Mouse (Mus musculus) stomach, postnatal 0 days (tissue): ENCODE measurements around the gene Gm20521. TPM values are rescaled to one million over a fixed set of nuclear protein-coding genes. Genes with fewer than 3 reads are reported as not detected.

Source experiments
- ATAC-seq: fragments of 200-750 bp; cut with Nextera tagmentation; 2 replicates; pipeline ENCODE4 v1.8.0; 2017; ENCODE audit not compliant: low FRiP score, low TSS enrichment
- DNase-seq: peaks from one replicate; pipeline ENCODE4 v3.0.0-alpha.2; 2016; ENCODE audit warnings: low spot score
- H3K27ac ChIP-seq: fragments of 300-500 bp; sonication (generic); replicated peaks from 2 replicates; pipeline ENCODE4 v1.5.1; 2014; ENCODE audit warnings: mild to moderate bottlenecking, control low read depth
- H3K27me3 ChIP-seq: fragments of 300-500 bp; sonication (generic); 2 replicates; pipeline ENCODE4 v1.6.1; 2014; ENCODE audit warnings: low read length; ENCODE audit not compliant: control insufficient read depth, insufficient read depth
- H3K36me3 ChIP-seq: fragments of 300-500 bp; sonication (generic); 2 replicates; pipeline ENCODE4 v1.6.1; 2014; ENCODE audit warnings: low read length, mixed read lengths; ENCODE audit not compliant: control insufficient read depth, insufficient read depth
- H3K4me1 ChIP-seq: fragments of 300-500 bp; sonication (generic); replicated peaks from 2 replicates; pipeline ENCODE4 v1.6.1; 2014; ENCODE audit warnings: antibody characterized with exemption; ENCODE audit not compliant: control insufficient read depth, insufficient read depth
- H3K4me2 ChIP-seq: fragments of 300-500 bp; sonication (generic); replicated peaks from 2 replicates; pipeline ENCODE4 v1.6.1; 2014; ENCODE audit warnings: low read depth, mild to moderate bottlenecking, control low read depth, moderate library complexity
- H3K4me3 ChIP-seq: fragments of 300-500 bp; sonication (generic); 2 replicates; pipeline ENCODE4 v1.5.1; 2014; ENCODE audit warnings: low read depth, low read length, control low read depth
- H3K9ac ChIP-seq: fragments of 300-500 bp; sonication (generic); 2 replicates; pipeline ENCODE4 v1.6.1; 2014; ENCODE audit warnings: mild to moderate bottlenecking, low read length, control low read depth, mixed read lengths
- H3K9me3 ChIP-seq: fragments of 300-500 bp; sonication (generic); 2 replicates; pipeline ENCODE4 v1.6.1; 2016; ENCODE audit warnings: low read length; ENCODE audit not compliant: control insufficient read depth
- CTCF ChIP-seq: IDR thresholded peaks from 2 replicates; pipeline ENCODE4 v1.5.1; 2016; ENCODE audit warnings: antibody characterized with exemption, low read depth, mild to moderate bottlenecking, moderate library complexity
- EP300 ChIP-seq: optimal IDR thresholded peaks from 2 replicates; pipeline ENCODE3; 2016; ENCODE audit warnings: antibody characterized with exemption
- WGBS: fragments of 180-500 bp; shearing (Covaris S2); extraction: QIAGEN DNeasy Blood & Tissue Kit; methylation state at CpG from one replicate; pipeline ENCODE4 v1.1.7; 2014; 5-methylcytosine and 5-hydroxymethylcytosine counted together
- polyA plus RNA-seq: library from polyadenylated mRNA; unstranded; fragments of >200 nt; fragmentation: Nextera tagmentation; extraction: Ambion mirVana; gene quantifications from 2 replicates; pipeline ENCODE4 v1.2.1, GENCODE M21; 2015

Gene Gm20521
- 1.2 TPM in 2 replicates for polyA plus RNA-seq

GRCm38 (mm10) chr14:54883154-54884021 lies at the start of gene Gm20521, which contains the start of gene Bcl2l2:
TSS of gene Gm20521 (plus strand) at chr14:54883441.
TSS of gene Bcl2l2 (plus strand) at chr14:54883377.
- 1% methylated on average over 27 of the region's 27 CpGs for WGBS
- H3K9ac ChIP-seq = peak within 1 kb of the TSS; percentile 77
- 0 out of 2 replicates have a peak, but pooled peaks cover 4% of the 10 kb centered on the region for H3K4me1 ChIP-seq
- peak within 1 kb of the TSS; percentile 62 for H3K4me3 ChIP-seq
- peak within 1 kb of the TSS; percentile 81 for H3K4me2 ChIP-seq
- H3K27me3 ChIP-seq = no peaks in the 10 kb centered on the region
- peak; percentile 93 for ATAC-seq
- H3K27ac ChIP-seq = peak within 1 kb of the TSS; percentile 97
- no peaks in the 10 kb centered on the region for H3K9me3 ChIP-seq
- TF ChIP-seq EP300 (no peak), CTCF (no peak)
- 0 out of 2 replicates have a peak, but pooled peaks cover 2% of the 10 kb centered on the region for H3K36me3 ChIP-seq
- DNase-seq = peak; percentile 95

- no peak overlapping the region for H3K27ac ChIP-seq
- no peak overlapping the region for H3K4me3 ChIP-seq
- H3K27me3 ChIP-seq = no peaks in the 10 kb centered on the region
- H3K4me1 ChIP-seq = no peaks in the 10 kb centered on the region
- H3K4me2 ChIP-seq = no peak overlapping the region; the same call in 1 of the 2 replicates
- 1% methylated on average over 4 of the region's 4 CpGs for WGBS
- no peak overlapping the region for H3K9ac ChIP-seq
- no peaks in the 10 kb centered on the region for H3K36me3 ChIP-seq
- TF ChIP-seq EP300 (no peak), CTCF (peak; percentile 73)
- DNase-seq (no peak), ATAC-seq (no peak)
- H3K9me3 ChIP-seq = no peaks in the 10 kb centered on the region
Observed at GRCm38 (mm10) chr14:54843461-54843860, 39.8 kb upstream of the Gm20521 start.

- no peaks in the 10 kb centered on the region for H3K4me1 ChIP-seq
- H3K4me2 ChIP-seq = no peak overlapping the region
- H3K27ac ChIP-seq = no peak overlapping the region
- H3K9me3 ChIP-seq = no peaks in the 10 kb centered on the region
- ATAC-seq = no peak
- H3K9ac ChIP-seq = no peak overlapping the region
- no peaks in the 10 kb centered on the region for H3K27me3 ChIP-seq
- no peak overlapping the region for H3K4me3 ChIP-seq
- TF ChIP-seq CTCF (no peak), EP300 (no peak)
- 95% methylated on average over 3 of the region's 3 CpGs for WGBS
- H3K36me3 ChIP-seq = peaks cover 6% of the 10 kb centered on the region; the same call in 1 of the 2 replicates
- DNase-seq = no peak
Observed at GRCm38 (mm10) chr14:54855726-54856125, 27.5 kb upstream of the Gm20521 start.

- Histone ChIP-seq H3K9ac (no peak overlapping the region), H3K9me3 (no peaks in the 10 kb centered on the region), H3K36me3 (peaks cover 6% of the 10 kb centered on the region; the same call in 1 of the 2 replicates), H3K4me1 (no peaks in the 10 kb centered on the region), H3K4me2 (no peak overlapping the region), H3K27me3 (no peaks in the 10 kb centered on the region), H3K4me3 (no peak overlapping the region), H3K27ac (no peak overlapping the region)
- TF ChIP-seq CTCF (no peak), EP300 (no peak)
- DNase-seq (no peak), ATAC-seq (no peak)
- 84% methylated on average over 7 of the region's 7 CpGs for WGBS
Observed at GRCm38 (mm10) chr14:54856703-54857102, 26.5 kb upstream of the Gm20521 start.

GRCm38 (mm10) chr14:54857891-54858290 lies 25.4 kb upstream of the Gm20521 start:
- DNase-seq = no peak
- H3K27me3 ChIP-seq = no peaks in the 10 kb centered on the region
- H3K4me2 ChIP-seq = no peak overlapping the region
- TF ChIP-seq EP300 (no peak), CTCF (no peak)
- H3K4me1 ChIP-seq = no peaks in the 10 kb centered on the region
- no peak overlapping the region for H3K9ac ChIP-seq
- no peak overlapping the region for H3K27ac ChIP-seq
- no peak for ATAC-seq
- H3K9me3 ChIP-seq = no peaks in the 10 kb centered on the region
- H3K4me3 ChIP-seq = no peak overlapping the region
- WGBS = 94% methylated on average over 9 of the region's 9 CpGs
- H3K36me3 ChIP-seq = peaks cover 6% of the 10 kb centered on the region; the same call in 1 of the 2 replicates

GRCm38 (mm10) chr14:54860511-54860910 lies 22.7 kb upstream of the Gm20521 start:
- Histone ChIP-seq H3K4me2 (no peak overlapping the region), H3K36me3 (peaks cover 2% of the 10 kb centered on the region; the same call in 1 of the 2 replicates), H3K27ac (no peak overlapping the region), H3K4me3 (no peak overlapping the region), H3K4me1 (no peaks in the 10 kb centered on the region), H3K9ac (no peak overlapping the region), H3K27me3 (no peaks in the 10 kb centered on the region), H3K9me3 (no peaks in the 10 kb centered on the region)
- WGBS = 31% methylated on average over 2 of the region's 2 CpGs
- no peak for ATAC-seq
- TF ChIP-seq EP300 (no peak), CTCF (peak; percentile 82)
- DNase-seq = peak; percentile 72
